Mouse (Mus musculus): ENCODE measurements around the gene Ppp6r2.

Ppp6r2 gene

GRCm38 (mm10) chr15:89182328-89182741, 29.0 kb upstream of the Ppp6r2 start:
- DNase-seq, result peak; percentile 50

GRCm38 (mm10) chr15:89182842-89183241, 28.5 kb upstream of the Ppp6r2 start:
- DNase-seq, result no peak

- no peak for DNase-seq
Observed at GRCm38 (mm10) chr15:89184141-89184936, 27.0 kb upstream of the Ppp6r2 start.

GRCm38 (mm10) chr15:89184937-89185227, 26.5 kb upstream of the Ppp6r2 start:
- no peak for DNase-seq

GRCm38 (mm10) chr15:89195261-89195681, 16.1 kb upstream of the Ppp6r2 start:
- DNase-seq, result no peak

GRCm38 (mm10) chr15:89195690-89196312, 15.6 kb upstream of the Ppp6r2 start:
- peak; percentile 95 for DNase-seq

GRCm38 (mm10) chr15:89196313-89196706, 15.0 kb upstream of the Ppp6r2 start, which contains the start of gene Dennd6b:
TSS of gene Dennd6b (minus strand) at chr15:89196496.
- peak; percentile 99 for DNase-seq

GRCm38 (mm10) chr15:89197056-89197455, 14.3 kb upstream of the Ppp6r2 start:
- DNase-seq, result no peak

- DNase-seq, result no peak
Observed at GRCm38 (mm10) chr15:89207457-89207856, 3.9 kb upstream of the Ppp6r2 start.

GRCm38 (mm10) chr15:89209886-89210761, 1.2 kb upstream of the Ppp6r2 start:
- DNase-seq, result peak; percentile 95

GRCm38 (mm10) chr15:89211716-89212461, 536 bp downstream of the Ppp6r2 start:
- DNase-seq, result peak; percentile 34

- DNase-seq, result no peak
Observed at GRCm38 (mm10) chr15:89212495-89212894, 1.1 kb downstream of the Ppp6r2 start.

- DNase-seq, result no peak
Observed at GRCm38 (mm10) chr15:89213517-89213916, 2.2 kb downstream of the Ppp6r2 start.

- no peak for DNase-seq
Observed at GRCm38 (mm10) chr15:89214953-89215352, 3.6 kb downstream of the Ppp6r2 start.

GRCm38 (mm10) chr15:89215611-89216233, 4.4 kb downstream of the Ppp6r2 start:
- no peak for DNase-seq

- peak; percentile 49 for DNase-seq
Observed at GRCm38 (mm10) chr15:89233586-89233985, 22.2 kb downstream of the Ppp6r2 start.

- no peak for DNase-seq
Observed at GRCm38 (mm10) chr15:89234052-89234451, 22.7 kb downstream of the Ppp6r2 start.

- DNase-seq, result no peak
Observed at GRCm38 (mm10) chr15:89239751-89240392, 28.5 kb downstream of the Ppp6r2 start.

GRCm38 (mm10) chr15:89241025-89241424, 29.7 kb downstream of the Ppp6r2 start:
- DNase-seq, result peak; percentile 15

- no peak for DNase-seq
Observed at GRCm38 (mm10) chr15:89249063-89249462, 37.7 kb downstream of the Ppp6r2 start.

GRCm38 (mm10) chr15:89255330-89255729, 44.0 kb downstream of the Ppp6r2 start:
- no peak for DNase-seq

- no peak for DNase-seq
Observed at GRCm38 (mm10) chr15:89258997-89259396, 47.6 kb downstream of the Ppp6r2 start.
